Mouse (Mus musculus): ENCODE data around the gene Hist1h2bg.
A peak's percentile ranks its signal among the peaks of the same experiment; 100 is the strongest.
"Not testable (repeated sequence)": the region's sequence is repeated elsewhere in the genome, so short reads cannot be mapped to it uniquely, and the experiment has no call there.

Hist1h2bg gene

GRCm38 (mm10) chr13:23584331-23584730 lies 13.1 kb downstream of the Hist1h2bg start:
- DNase-seq = no peak

GRCm38 (mm10) chr13:23585029-23585441 lies 13.8 kb downstream of the Hist1h2bg start:
- DNase-seq = peak; percentile 52

DNA sequence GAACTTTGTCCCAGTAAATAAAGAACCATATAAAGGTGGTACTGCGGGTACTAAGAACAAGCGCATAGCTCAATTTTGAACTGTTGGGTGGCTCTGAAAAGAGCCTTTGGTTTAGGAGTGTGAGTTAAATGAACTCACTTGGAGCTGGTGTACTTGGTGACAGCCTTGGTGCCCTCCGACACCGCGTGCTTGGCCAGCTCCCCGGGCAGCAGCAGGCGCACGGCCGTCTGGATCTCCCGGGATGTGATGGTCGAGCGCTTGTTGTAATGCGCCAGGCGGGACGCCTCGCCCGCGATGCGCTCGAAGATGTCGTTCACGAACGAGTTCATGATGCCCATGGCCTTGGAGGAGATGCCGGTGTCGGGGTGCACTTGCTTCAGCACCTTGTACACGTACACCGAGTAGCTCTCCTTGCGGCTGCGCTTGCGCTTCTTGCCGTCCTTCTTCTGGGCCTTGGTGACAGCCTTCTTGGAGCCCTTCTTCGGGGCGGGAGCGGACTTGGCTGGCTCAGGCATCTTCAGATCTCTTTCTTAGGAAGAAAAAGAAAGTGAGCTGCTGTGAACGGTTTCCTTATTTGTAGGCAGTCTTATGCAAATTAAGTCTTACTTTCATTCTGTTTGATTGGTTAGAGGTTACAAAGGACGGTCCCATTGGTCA lies 14.4 kb downstream of the Hist1h2bg start:
- DNase-seq = peak; percentile 74

DNA sequence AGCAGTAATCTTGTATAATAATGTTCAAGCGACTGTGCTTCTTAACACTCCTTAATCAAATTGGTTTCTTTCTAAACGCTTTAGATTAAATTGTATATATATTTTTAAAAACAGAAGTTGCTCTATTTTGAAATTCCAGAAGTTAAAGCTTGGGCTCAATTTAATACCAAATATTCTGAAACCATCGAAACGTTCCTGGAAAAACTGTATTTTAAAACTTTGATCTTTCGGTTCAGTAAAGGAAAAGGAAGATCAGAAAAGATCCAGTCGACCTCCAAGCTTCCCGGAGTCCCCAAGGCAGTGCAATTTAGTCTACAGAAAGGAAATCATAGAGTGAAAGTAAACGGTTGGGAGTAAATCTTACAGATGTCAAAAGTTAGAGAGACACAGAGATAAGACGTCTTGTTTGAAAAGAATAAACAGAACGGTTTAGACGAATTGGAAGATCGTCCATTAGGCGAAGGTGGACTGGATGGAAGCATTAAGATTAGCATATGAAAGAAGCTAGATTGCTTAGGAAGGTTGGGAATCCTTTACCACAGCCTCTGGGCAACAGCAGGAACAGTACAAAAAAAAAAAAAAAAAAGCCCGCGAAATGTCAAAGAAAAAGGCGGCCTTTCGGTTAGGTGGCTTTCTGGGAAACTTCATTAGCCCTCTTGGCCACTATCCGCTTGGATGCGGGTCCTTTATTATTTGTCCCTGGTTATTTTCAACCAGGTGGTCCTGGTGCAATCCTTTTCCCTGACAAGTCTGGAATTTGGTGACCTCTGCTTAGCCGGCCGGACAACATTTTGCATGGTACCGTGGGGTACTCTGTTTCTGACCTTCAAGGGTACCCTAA lies 15.1 kb downstream of the Hist1h2bg start:
- no peak for DNase-seq

DNA sequence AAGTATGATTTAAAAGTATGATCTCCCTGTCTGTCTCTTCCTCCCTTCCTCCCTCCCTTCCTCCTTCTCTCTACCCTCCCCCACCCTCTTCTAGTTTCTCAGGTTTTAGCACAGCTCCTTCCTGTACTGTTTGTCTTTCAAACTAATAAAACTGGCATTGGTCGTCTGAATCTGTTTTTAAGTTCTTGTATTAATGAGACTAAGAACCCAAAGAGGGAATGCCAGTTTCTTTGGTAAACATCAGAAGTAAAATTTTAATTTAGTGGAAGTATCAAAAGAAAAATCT lies 15.7 kb downstream of the Hist1h2bg start:
- DNase-seq = no peak

DNA sequence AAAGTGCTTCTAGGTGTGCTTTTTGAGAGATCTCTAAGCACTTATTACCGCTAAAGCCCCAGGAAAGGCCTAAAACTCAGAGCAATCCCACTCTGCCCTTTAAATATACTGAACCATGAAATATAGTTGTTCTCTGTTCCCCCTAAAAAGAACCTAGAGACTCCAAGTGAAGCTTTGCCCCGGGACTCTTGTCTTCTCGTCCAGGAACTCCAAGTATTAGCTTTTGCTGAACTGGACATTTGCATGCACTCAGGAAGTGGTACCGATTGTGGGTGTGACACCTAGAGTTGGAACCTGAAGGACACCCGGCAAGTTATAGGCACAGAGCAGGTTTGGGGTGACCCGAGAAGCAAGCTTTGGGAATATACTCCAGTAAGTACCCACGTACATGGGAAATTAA lies 20.0 kb downstream of the Hist1h2bg start:
- DNase-seq = no peak

DNA sequence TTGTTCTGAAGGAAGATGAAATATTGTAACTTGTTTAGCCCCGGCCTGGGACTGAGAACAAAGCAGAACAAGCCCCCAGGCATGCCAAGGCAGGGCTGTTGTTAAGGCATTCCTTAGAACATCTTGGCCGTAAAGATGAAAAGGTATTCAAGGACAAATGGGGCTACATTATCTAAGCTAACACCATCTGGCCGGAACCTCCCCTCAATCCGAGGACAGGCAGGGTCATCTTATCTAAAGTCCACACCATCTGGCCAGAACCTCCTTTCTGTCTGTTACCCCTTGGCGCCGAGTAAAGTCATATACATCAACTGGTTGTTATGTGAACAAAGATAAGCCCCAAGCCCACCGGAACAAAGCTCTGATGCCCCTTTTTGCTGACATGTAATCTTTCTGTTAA lies 20.7 kb downstream of the Hist1h2bg start:
- not testable (repeated sequence) for DNase-seq

DNA sequence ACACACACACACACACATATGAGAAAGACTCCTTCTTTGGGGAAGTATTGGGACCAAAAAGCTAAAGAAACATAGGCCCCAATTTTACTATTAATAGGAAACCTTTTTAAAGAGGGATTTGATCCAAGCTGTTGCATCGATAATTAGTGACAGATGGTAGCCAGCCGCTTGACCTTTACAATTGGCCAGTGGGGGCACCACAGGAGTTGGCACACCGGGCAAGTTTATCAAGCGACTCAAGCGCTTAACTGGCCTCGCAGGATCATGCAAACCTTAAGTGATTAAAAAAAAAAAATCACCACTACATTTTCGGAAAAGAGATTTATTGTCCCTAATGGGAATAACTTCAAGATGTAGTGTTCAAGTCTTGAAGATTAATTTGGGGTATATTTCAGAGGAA lies 21.4 kb downstream of the Hist1h2bg start:
- peak; percentile 70 for DNase-seq

DNA sequence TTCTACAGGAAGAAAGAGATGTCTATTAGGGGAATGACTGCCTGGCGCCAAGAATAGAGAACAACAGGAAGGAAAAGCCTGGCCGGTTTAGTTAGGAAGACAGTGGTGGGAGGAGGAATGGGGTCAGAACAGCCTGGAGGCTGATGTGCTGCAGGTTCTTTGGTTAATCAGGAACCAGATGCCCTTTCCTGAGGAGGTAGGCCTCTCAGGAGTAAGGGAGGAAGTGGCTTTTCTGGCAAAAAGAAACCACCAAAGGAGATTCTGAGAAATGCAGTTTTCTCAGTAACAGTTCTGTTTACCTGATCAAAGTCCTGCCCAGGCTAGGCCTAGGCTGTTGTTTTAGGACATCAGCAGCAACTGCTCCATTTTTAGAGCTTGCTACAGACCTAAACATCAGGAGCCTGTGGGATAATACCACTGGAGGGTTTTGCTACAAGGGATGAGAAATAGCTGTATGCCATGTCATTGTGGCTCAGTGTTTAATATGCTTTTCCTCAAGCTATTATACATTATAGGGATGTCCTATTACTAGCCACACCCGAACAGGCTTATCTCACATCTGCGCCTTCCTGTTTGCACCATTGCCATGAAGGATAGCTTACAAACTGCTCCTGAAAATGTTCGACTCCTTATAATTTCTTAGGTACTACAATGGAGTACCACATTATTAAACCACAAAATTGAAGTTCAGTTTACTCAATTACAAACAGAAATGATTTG lies 22.0 kb downstream of the Hist1h2bg start:
- no peak for DNase-seq

GRCm38 (mm10) chr13:23595185-23595584 lies 24.0 kb downstream of the Hist1h2bg start:
- no peak for DNase-seq

GRCm38 (mm10) chr13:23595622-23596372 lies 24.6 kb downstream of the Hist1h2bg start:
- DNase-seq = no peak

GRCm38 (mm10) chr13:23597957-23598356 lies 26.8 kb downstream of the Hist1h2bg start:
- DNase-seq = peak; percentile 60

GRCm38 (mm10) chr13:23603182-23603699 lies 32.0 kb downstream of the Hist1h2bg start:
- no peak for DNase-seq

- DNase-seq = no peak
Observed at GRCm38 (mm10) chr13:23604452-23604851, 33.3 kb downstream of the Hist1h2bg start.

DNA sequence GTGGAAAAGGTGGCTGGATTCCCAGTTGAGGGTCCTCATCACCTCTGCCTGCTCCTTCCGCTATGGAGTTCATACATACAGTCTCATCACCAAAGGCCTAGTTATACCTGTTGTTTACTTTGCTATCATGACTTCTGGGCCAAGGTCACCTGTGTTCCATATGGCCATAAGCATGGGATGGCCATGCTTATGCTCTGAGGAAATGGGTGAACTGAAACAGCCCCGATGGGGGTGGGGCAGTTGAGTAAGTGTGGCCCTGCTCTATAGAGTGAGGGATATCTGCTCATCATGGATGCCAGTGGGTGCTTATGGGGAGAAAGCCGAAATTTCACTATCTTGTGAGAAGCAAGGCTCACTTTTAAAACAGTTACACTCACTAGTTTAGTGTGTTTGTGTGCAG lies 33.9 kb downstream of the Hist1h2bg start:
- no peak for DNase-seq

- DNase-seq = no peak
Observed at GRCm38 (mm10) chr13:23609209-23609608, 38.0 kb downstream of the Hist1h2bg start.

- no peak for DNase-seq
Observed at GRCm38 (mm10) chr13:23609844-23610243, 38.6 kb downstream of the Hist1h2bg start.

- DNase-seq = no peak
Observed at GRCm38 (mm10) chr13:23610393-23610792, 39.2 kb downstream of the Hist1h2bg start.

GRCm38 (mm10) chr13:23611638-23612037 lies 40.4 kb downstream of the Hist1h2bg start:
- no peak for DNase-seq

GRCm38 (mm10) chr13:23620056-23620732 lies 49.0 kb downstream of the Hist1h2bg start:
- peak; percentile 33 for DNase-seq

DNA sequence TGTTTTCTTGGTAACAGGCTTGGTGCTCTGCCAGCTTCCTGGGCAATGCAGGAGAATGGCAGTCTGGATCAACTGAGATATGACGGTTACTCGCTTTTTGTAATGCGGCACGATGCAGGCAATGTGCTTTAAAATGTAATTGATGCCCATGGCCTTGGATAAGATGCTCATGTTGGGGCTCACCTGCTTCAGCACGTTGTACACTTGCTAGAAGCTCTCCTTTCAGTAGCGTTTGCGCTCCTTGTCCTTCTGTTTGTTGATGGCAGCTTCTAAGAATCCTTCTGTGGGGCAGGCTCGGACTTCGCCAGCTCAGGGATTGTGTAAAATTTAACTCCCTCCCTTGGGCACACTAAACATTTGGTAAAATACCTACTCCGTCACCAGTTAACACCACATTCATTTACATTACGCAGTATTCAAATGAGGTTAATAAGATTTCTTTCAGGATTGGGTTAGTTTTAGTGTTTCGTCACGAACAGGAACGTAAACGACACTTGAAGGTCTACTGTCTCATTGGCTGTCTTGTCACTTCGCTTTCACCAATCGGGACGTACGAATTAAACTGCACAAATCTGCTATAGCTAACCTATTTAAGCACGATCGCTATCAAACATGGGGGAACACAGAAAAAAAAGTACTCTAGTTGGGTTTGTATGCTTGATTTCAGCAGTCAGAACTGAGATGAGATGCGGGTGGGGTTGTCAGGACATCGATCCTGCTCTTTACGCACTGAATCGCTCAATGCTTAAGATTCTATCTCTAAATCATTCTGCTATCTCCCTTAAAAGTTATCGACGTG lies 49.7 kb downstream of the Hist1h2bg start, which contains the start of gene Hist1h2be:
TSS of gene Hist1h2be (minus strand) at position 392 of the 799 bp plus-strand sequence.
- DNase-seq = peak; percentile 87

All from cerebellum, adult 9-11 months (tissue).